Mouse (Mus musculus): ENCODE measurements at regions not wholly inside any gene's neighbourhood (a gene's known extent, or its start where the extent isn't known, plus 50 kb on each side); places are given as distances from the start of the nearest gene placed in this dataset.

DNA sequence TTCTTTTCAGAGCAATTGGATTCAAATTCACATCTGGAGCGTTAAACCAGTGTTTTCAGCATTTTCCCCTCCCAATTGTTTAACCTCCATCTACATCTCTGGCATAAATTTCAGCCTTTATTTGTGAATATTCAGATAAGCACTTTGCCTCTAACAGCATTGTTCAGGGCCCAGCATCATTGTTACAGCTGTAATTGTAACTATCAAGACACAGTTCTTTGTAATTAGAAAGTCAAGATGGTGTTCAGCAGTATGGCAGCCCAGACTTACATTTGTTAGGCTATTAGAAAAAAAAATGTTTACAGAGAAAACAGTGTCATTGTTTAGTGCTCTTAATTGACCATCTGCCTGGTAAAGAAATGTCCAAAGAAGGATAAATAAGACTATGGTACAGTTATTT lies 1042.6 kb downstream of the 5730522E02Rik start:
- H3K4me2 ChIP-seq (ENCODE audit: low read depth, severe bottlenecking) = no peak overlapping the region
- H3K27me3 ChIP-seq (ENCODE audit: control insufficient read depth, insufficient read depth, low read length) = no peaks in the 10 kb centered on the region
- WGBS = 83% methylated on average over 1 of the region's 1 CpGs
- H3K36me3 ChIP-seq (ENCODE audit: control insufficient read depth, insufficient read depth, low read length) = no peaks in the 10 kb centered on the region
- no peaks in the 10 kb centered on the region for H3K9me3 ChIP-seq (ENCODE audit: control insufficient read depth, low read length)
- H3K9ac ChIP-seq (ENCODE audit: low read length) = no peak overlapping the region
- no peak overlapping the region for H3K4me3 ChIP-seq (ENCODE audit: low read depth, low read length)
- H3K27ac ChIP-seq (replicated peaks; ENCODE audit: low read depth, low read length) = no peak overlapping the region
- DNase-seq (ENCODE audit: low spot score) (no peak), ATAC-seq (ENCODE audit: insufficient number of reproducible peaks, low FRiP score, low TSS enrichment, low read depth) (no peak)
- H3K4me1 ChIP-seq (ENCODE audit: control insufficient read depth, insufficient read depth, low read length) = no peaks in the 10 kb centered on the region

DNA sequence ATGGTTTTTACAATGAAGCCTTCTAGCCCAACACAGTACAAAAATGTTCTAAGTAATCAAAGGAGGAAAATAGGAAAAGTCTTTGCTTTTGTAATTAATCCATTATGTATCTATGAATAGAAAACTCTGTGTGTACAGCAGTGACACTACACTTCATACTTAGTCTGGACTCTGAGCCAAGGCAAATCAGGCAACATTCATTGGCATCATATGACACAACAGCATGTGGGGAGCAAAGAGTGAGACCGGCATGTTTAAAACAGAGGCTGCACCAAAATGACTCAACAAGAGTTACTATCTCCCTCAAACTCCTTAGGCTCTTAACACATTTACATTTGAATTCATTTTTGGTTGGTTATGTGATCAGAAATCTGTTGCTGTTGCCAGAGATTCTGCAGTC lies 1039.5 kb downstream of the 5730522E02Rik start:
- H3K27ac ChIP-seq (replicated peaks; ENCODE audit: low read depth, low read length) = no peak overlapping the region
- no peaks in the 10 kb centered on the region for H3K9me3 ChIP-seq (ENCODE audit: control insufficient read depth, low read length)
- ATAC-seq (ENCODE audit: insufficient number of reproducible peaks, low FRiP score, low TSS enrichment, low read depth) (no peak), DNase-seq (ENCODE audit: low spot score) (no peak)
- no peak overlapping the region for H3K4me3 ChIP-seq (ENCODE audit: low read depth, low read length)
- H3K4me2 ChIP-seq (ENCODE audit: low read depth, severe bottlenecking) = no peak overlapping the region
- H3K9ac ChIP-seq (ENCODE audit: low read length) = no peak overlapping the region
- no peaks in the 10 kb centered on the region for H3K36me3 ChIP-seq (ENCODE audit: control insufficient read depth, insufficient read depth, low read length)
- WGBS = 91% methylated on average over 1 of the region's 1 CpGs
- no peaks in the 10 kb centered on the region for H3K4me1 ChIP-seq (ENCODE audit: control insufficient read depth, insufficient read depth, low read length)
- no peaks in the 10 kb centered on the region for H3K27me3 ChIP-seq (ENCODE audit: control insufficient read depth, insufficient read depth, low read length)

Measured in limb, embryonic 11.5 days (tissue).